Mouse (Mus musculus): Measurements from ENCODE around the gene Wdr37. TPM values are rescaled to one million over a fixed set of nuclear protein-coding genes. Genes with fewer than 3 reads are reported as not detected.
"Not testable (repeated sequence)": the region's sequence is repeated elsewhere in the genome, so short reads cannot be mapped to it uniquely, and the experiment has no call there.

Gene Wdr37
- 18.7 and 20.6 TPM in 2 replicates for polyA plus RNA-seq (2015; fragmentation: Nextera tagmentation; extraction: Ambion mirVana)

- Histone ChIP-seq H3K4me2 (ENCODE audit: low read depth, low read length) (peak within 1 kb of the TSS; percentile 90), H3K9me3 (replicated peaks; ENCODE audit: control insufficient read depth, low read length) (no peaks in the 10 kb centered on the region), H3K4me3 (ENCODE audit: low read length) (peak within 1 kb of the TSS; percentile 90), H3K27ac (ENCODE audit: low read length) (peak within 1 kb of the TSS; percentile 100), H3K27me3 (ENCODE audit: control insufficient read depth, insufficient read depth, low read length) (no peaks in the 10 kb centered on the region), H3K4me1 (ENCODE audit: control insufficient read depth, insufficient read depth, low read length) (peaks cover 13% of the 10 kb centered on the region; the same call in 1 of the 2 replicates), H3K36me3 (ENCODE audit: control insufficient read depth, insufficient read depth) (no peaks in the 10 kb centered on the region), H3K9ac (ENCODE audit: low read length) (peak within 1 kb of the TSS; percentile 97)
- peak; percentile 35; the same call in 1 of the 2 replicates for ATAC-seq (replicated peaks; ENCODE audit: extremely low read depth, insufficient read depth, low FRiP score)
- WGBS = under 1% methylated on average over 18 of the region's 18 CpGs
These were observed at the start of gene Wdr37 for GRCm38 (mm10) chr13:8871314-8871962. TSS of gene Wdr37 (minus strand) at chr13:8871909.

GRCm38 (mm10) chr13:8913890-8914289 lies 42.2 kb upstream of the Wdr37 start:
- not testable (repeated sequence) for ATAC-seq (replicated peaks; ENCODE audit: extremely low read depth, insufficient read depth, low FRiP score)

GRCm38 (mm10) chr13:8905986-8906385 lies 34.3 kb upstream of the Wdr37 start:
- peaks cover 14% of the 10 kb centered on the region for H3K9me3 ChIP-seq (replicated peaks; ENCODE audit: control insufficient read depth, low read length)
- not testable (repeated sequence) for H3K4me3 ChIP-seq (ENCODE audit: low read length); H3K4me1 ChIP-seq (ENCODE audit: control insufficient read depth, insufficient read depth, low read length); H3K27ac ChIP-seq (ENCODE audit: low read length); H3K4me2 ChIP-seq (ENCODE audit: low read depth, low read length); H3K9ac ChIP-seq (ENCODE audit: low read length); H3K27me3 ChIP-seq (ENCODE audit: control insufficient read depth, insufficient read depth, low read length); ATAC-seq (replicated peaks; ENCODE audit: extremely low read depth, insufficient read depth, low FRiP score); H3K36me3 ChIP-seq (ENCODE audit: control insufficient read depth, insufficient read depth)
- WGBS = 82% methylated on average over 2 of the region's 2 CpGs

More at GRCm38 (mm10) chr13:8913890-8914289, 42.2 kb upstream of the Wdr37 start:
- H3K4me1 ChIP-seq (ENCODE audit: control insufficient read depth, insufficient read depth, low read length); H3K27me3 ChIP-seq (ENCODE audit: control insufficient read depth, insufficient read depth, low read length); H3K27ac ChIP-seq (ENCODE audit: low read length); H3K36me3 ChIP-seq (ENCODE audit: control insufficient read depth, insufficient read depth); H3K9me3 ChIP-seq (replicated peaks; ENCODE audit: control insufficient read depth, low read length); H3K4me3 ChIP-seq (ENCODE audit: low read length); H3K4me2 ChIP-seq (ENCODE audit: low read depth, low read length); H3K9ac ChIP-seq (ENCODE audit: low read length): not testable (repeated sequence)
- 87% methylated on average over 8 of the region's 8 CpGs for WGBS

- no peaks in the 10 kb centered on the region for H3K27me3 ChIP-seq (ENCODE audit: control insufficient read depth, insufficient read depth, low read length)
- no peak overlapping the region for H3K4me3 ChIP-seq (ENCODE audit: low read length)
- H3K27ac ChIP-seq (ENCODE audit: low read length) = no peak overlapping the region
- H3K9me3 ChIP-seq (replicated peaks; ENCODE audit: control insufficient read depth, low read length) = no peaks in the 10 kb centered on the region
- H3K4me2 ChIP-seq (ENCODE audit: low read depth, low read length) = no peak overlapping the region
- WGBS = 89% methylated on average over 1 of the region's 1 CpGs
- no peak overlapping the region for H3K9ac ChIP-seq (ENCODE audit: low read length)
- H3K4me1 ChIP-seq (ENCODE audit: control insufficient read depth, insufficient read depth, low read length) = peaks cover 8% of the 10 kb centered on the region; the same call in 1 of the 2 replicates
- no peak for ATAC-seq (replicated peaks; ENCODE audit: extremely low read depth, insufficient read depth, low FRiP score)
- peaks cover 11% of the 10 kb centered on the region for H3K36me3 ChIP-seq (ENCODE audit: control insufficient read depth, insufficient read depth)
These were observed 16.9 kb upstream of the Wdr37 start for GRCm38 (mm10) chr13:8888603-8889002.

- Histone ChIP-seq H3K27ac (ENCODE audit: low read length) (peak overlapping the region; percentile 87), H3K36me3 (ENCODE audit: control insufficient read depth, insufficient read depth) (peaks cover 11% of the 10 kb centered on the region), H3K27me3 (ENCODE audit: control insufficient read depth, insufficient read depth, low read length) (no peaks in the 10 kb centered on the region), H3K4me3 (ENCODE audit: low read length) (peak overlapping the region; percentile 91), H3K4me1 (ENCODE audit: control insufficient read depth, insufficient read depth, low read length) (peaks cover 8% of the 10 kb centered on the region; the same call in 1 of the 2 replicates), H3K9ac (ENCODE audit: low read length) (peak overlapping the region; percentile 84), H3K9me3 (replicated peaks; ENCODE audit: control insufficient read depth, low read length) (no peaks in the 10 kb centered on the region), H3K4me2 (ENCODE audit: low read depth, low read length) (peak overlapping the region; percentile 90)
- 4% methylated on average over 9 of the region's 9 CpGs for WGBS
- no peak for ATAC-seq (replicated peaks; ENCODE audit: extremely low read depth, insufficient read depth, low FRiP score)
These were observed 14.5 kb upstream of the Wdr37 start for GRCm38 (mm10) chr13:8886185-8886560.

GRCm38 (mm10) chr13:8885445-8886184 lies 13.9 kb upstream of the Wdr37 start, which contains the start of gene Idi1:
TSS of gene Idi1 (plus strand) at chr13:8885501.
- Histone ChIP-seq H3K4me3 (ENCODE audit: low read length) (peak within 1 kb of the TSS; percentile 91), H3K9me3 (replicated peaks; ENCODE audit: control insufficient read depth, low read length) (no peaks in the 10 kb centered on the region), H3K36me3 (ENCODE audit: control insufficient read depth, insufficient read depth) (peaks cover 11% of the 10 kb centered on the region), H3K4me2 (ENCODE audit: low read depth, low read length) (peak within 1 kb of the TSS; percentile 90), H3K27ac (ENCODE audit: low read length) (peak within 1 kb of the TSS; percentile 87), H3K4me1 (ENCODE audit: control insufficient read depth, insufficient read depth, low read length) (peaks cover 8% of the 10 kb centered on the region; the same call in 1 of the 2 replicates), H3K9ac (ENCODE audit: low read length) (peak within 1 kb of the TSS; percentile 84), H3K27me3 (ENCODE audit: control insufficient read depth, insufficient read depth, low read length) (no peaks in the 10 kb centered on the region)
- peak; percentile 99 for ATAC-seq (replicated peaks; ENCODE audit: extremely low read depth, insufficient read depth, low FRiP score)
- under 1% methylated on average over 46 of the region's 46 CpGs for WGBS

GRCm38 (mm10) chr13:8883870-8884269 lies 12.2 kb upstream of the Wdr37 start:
- H3K4me3 ChIP-seq (ENCODE audit: low read length); H3K27me3 ChIP-seq (ENCODE audit: control insufficient read depth, insufficient read depth, low read length); H3K4me1 ChIP-seq (ENCODE audit: control insufficient read depth, insufficient read depth, low read length); H3K9ac ChIP-seq (ENCODE audit: low read length); H3K9me3 ChIP-seq (replicated peaks; ENCODE audit: control insufficient read depth, low read length); H3K4me2 ChIP-seq (ENCODE audit: low read depth, low read length); ATAC-seq (replicated peaks; ENCODE audit: extremely low read depth, insufficient read depth, low FRiP score); H3K36me3 ChIP-seq (ENCODE audit: control insufficient read depth, insufficient read depth); H3K27ac ChIP-seq (ENCODE audit: low read length): not testable (repeated sequence)
- 67% methylated on average over 5 of the region's 5 CpGs for WGBS

GRCm38 (mm10) chr13:8881611-8882010 lies 9.9 kb upstream of the Wdr37 start:
- Histone ChIP-seq H3K4me3 (ENCODE audit: low read length) (no peak overlapping the region), H3K27me3 (ENCODE audit: control insufficient read depth, insufficient read depth, low read length) (no peaks in the 10 kb centered on the region), H3K9ac (ENCODE audit: low read length) (no peak overlapping the region), H3K4me2 (ENCODE audit: low read depth, low read length) (no peak overlapping the region), H3K36me3 (ENCODE audit: control insufficient read depth, insufficient read depth) (no peaks in the 10 kb centered on the region), H3K27ac (ENCODE audit: low read length) (no peak overlapping the region), H3K9me3 (replicated peaks; ENCODE audit: control insufficient read depth, low read length) (no peaks in the 10 kb centered on the region), H3K4me1 (ENCODE audit: control insufficient read depth, insufficient read depth, low read length) (0 out of 2 replicates have a peak, but pooled peaks cover 3% of the 10 kb centered on the region)
- WGBS = 68% methylated on average over 3 of the region's 3 CpGs
- ATAC-seq (replicated peaks; ENCODE audit: extremely low read depth, insufficient read depth, low FRiP score) = no peak

GRCm38 (mm10) chr13:8873776-8874175 lies 2.1 kb upstream of the Wdr37 start:
- no peak for ATAC-seq (replicated peaks; ENCODE audit: extremely low read depth, insufficient read depth, low FRiP score)
- H3K4me3 ChIP-seq (ENCODE audit: low read length) = no peak overlapping the region

More at GRCm38 (mm10) chr13:8873776-8874175, 2.1 kb upstream of the Wdr37 start:
- H3K27ac ChIP-seq (ENCODE audit: low read length) = no peak overlapping the region
- no peak overlapping the region for H3K4me2 ChIP-seq (ENCODE audit: low read depth, low read length)
- peaks cover 13% of the 10 kb centered on the region; the same call in 1 of the 2 replicates for H3K4me1 ChIP-seq (ENCODE audit: control insufficient read depth, insufficient read depth, low read length)
- 93% methylated on average over 1 of the region's 1 CpGs for WGBS
- H3K9me3 ChIP-seq (replicated peaks; ENCODE audit: control insufficient read depth, low read length) = no peaks in the 10 kb centered on the region
- H3K27me3 ChIP-seq (ENCODE audit: control insufficient read depth, insufficient read depth, low read length) = no peaks in the 10 kb centered on the region
- no peak overlapping the region for H3K9ac ChIP-seq (ENCODE audit: low read length)
- no peaks in the 10 kb centered on the region for H3K36me3 ChIP-seq (ENCODE audit: control insufficient read depth, insufficient read depth)

All from heart, embryonic 16.5 days (tissue).